Mouse (Mus musculus): ENCODE measurements around the gene Tmem130.

- TF ChIP-seq CTCF (IDR thresholded peaks at IDR 0.05; ENCODE audit: insufficient read depth, low read depth, low read length) (no peak), POLR2A (IDR thresholded peaks at IDR 0.05; ENCODE audit: insufficient read depth, low read depth, low read length) (no peak)
Measured at GRCm38 (mm10) chr5:144786464-144786863, 24.8 kb upstream of the Tmem130 start.

All from olfactory bulb, adult 2 months (tissue).